Mouse (Mus musculus): ENCODE results near the gene Sf3b6. TPM values are rescaled to one million over a fixed set of nuclear protein-coding genes. Genes with fewer than 3 reads are reported as not detected.

Gene Sf3b6
- polyA plus RNA-seq, 1 experiment from 2014 or later = 80.2 TPM

DNA sequence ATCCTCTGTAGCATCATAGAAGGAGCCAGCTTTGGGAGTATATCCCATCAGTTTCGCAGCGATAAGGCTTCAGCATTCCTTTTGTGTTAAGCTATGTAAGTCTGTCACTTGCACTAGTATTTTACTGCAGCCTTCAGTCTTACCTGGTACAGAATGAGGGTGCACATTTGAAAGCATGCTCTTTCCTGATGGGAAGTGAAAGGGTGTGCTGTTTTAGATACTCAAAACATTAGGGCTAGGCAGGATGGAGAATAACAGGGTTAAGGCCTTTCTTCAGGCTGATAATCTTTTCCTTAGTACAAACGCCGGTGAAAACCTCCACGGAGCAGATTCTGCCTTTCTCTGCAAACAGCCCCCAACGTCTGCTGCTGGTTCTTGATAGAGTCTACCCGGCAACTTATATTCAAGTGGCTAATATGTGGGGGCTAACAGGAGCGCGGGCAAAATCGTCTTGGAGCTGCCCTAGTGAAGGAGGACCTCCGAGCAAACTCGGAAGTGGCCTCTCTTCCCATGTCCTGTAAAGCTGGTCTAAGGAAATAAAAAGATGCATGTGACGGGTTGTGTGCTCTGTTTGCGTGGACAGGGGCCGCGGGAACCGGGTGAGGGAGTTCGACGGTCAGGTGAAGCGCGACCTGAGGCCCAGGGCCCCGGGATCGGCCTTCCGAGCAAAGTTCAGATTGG is 524 bp upstream of the Sf3b6 start:
- no peaks in the 10 kb centered on the region for H3K9me3 ChIP-seq (replicated peaks; ENCODE audit: control insufficient read depth, low read length)
- peaks cover 13% of the 10 kb centered on the region for H3K36me3 ChIP-seq (ENCODE audit: control insufficient read depth, insufficient read depth)
- WGBS (ENCODE audit: insufficient replicate concordance) = 8% methylated on average over 24 of the region's 24 CpGs
- peak overlapping the region; percentile 84 for H3K4me2 ChIP-seq (ENCODE audit: low read depth, low read length)
- peak overlapping the region; percentile 98 for H3K4me3 ChIP-seq (ENCODE audit: low read depth, low read length)
- peaks cover 16% of the 10 kb centered on the region for H3K4me1 ChIP-seq (ENCODE audit: control insufficient read depth, low read depth, low read length)
- H3K27ac ChIP-seq (ENCODE audit: low read length) = peak overlapping the region; percentile 87
- no peaks in the 10 kb centered on the region; the same call in 1 of the 2 replicates for H3K27me3 ChIP-seq (ENCODE audit: control insufficient read depth, insufficient read depth, low read depth, low read length)
- ATAC-seq (ENCODE audit: low read depth) = no peak
- H3K9ac ChIP-seq (ENCODE audit: low read depth, low read length) = peak overlapping the region; percentile 81

GRCm38 (mm10) chr12:4827256-4827655 is 9.9 kb downstream of the Sf3b6 start:
- no peak for ATAC-seq (ENCODE audit: low read depth)
- H3K36me3 ChIP-seq (ENCODE audit: control insufficient read depth, insufficient read depth) = peaks cover 16% of the 10 kb centered on the region
- H3K27ac ChIP-seq (ENCODE audit: low read length) = no peak overlapping the region
- H3K9me3 ChIP-seq (replicated peaks; ENCODE audit: control insufficient read depth, low read length) = no peaks in the 10 kb centered on the region
- H3K4me1 ChIP-seq (ENCODE audit: control insufficient read depth, low read depth, low read length) = no peaks in the 10 kb centered on the region
- no peaks in the 10 kb centered on the region for H3K27me3 ChIP-seq (ENCODE audit: control insufficient read depth, insufficient read depth, low read depth, low read length)
- H3K9ac ChIP-seq (ENCODE audit: low read depth, low read length) = no peak overlapping the region
- H3K4me2 ChIP-seq (ENCODE audit: low read depth, low read length) = no peak overlapping the region
- H3K4me3 ChIP-seq (ENCODE audit: low read depth, low read length) = no peak overlapping the region
- 83% methylated on average over 3 of the region's 3 CpGs for WGBS (ENCODE audit: insufficient replicate concordance)

GRCm38 (mm10) chr12:4836959-4837358 is 19.6 kb downstream of the Sf3b6 start:
- Histone ChIP-seq H3K4me2 (ENCODE audit: low read depth, low read length) (no peak overlapping the region), H3K9ac (ENCODE audit: low read depth, low read length) (no peak overlapping the region), H3K4me1 (ENCODE audit: control insufficient read depth, low read depth, low read length) (peaks cover 14% of the 10 kb centered on the region), H3K27ac (ENCODE audit: low read length) (no peak overlapping the region), H3K9me3 (replicated peaks; ENCODE audit: control insufficient read depth, low read length) (no peaks in the 10 kb centered on the region), H3K27me3 (ENCODE audit: control insufficient read depth, insufficient read depth, low read depth, low read length) (peaks cover 10% of the 10 kb centered on the region), H3K4me3 (ENCODE audit: low read depth, low read length) (no peak overlapping the region), H3K36me3 (ENCODE audit: control insufficient read depth, insufficient read depth) (no peaks in the 10 kb centered on the region; the same call in 1 of the 2 replicates)
- no peak for ATAC-seq (ENCODE audit: low read depth)
- WGBS (ENCODE audit: insufficient replicate concordance) = 47% methylated on average over 4 of the region's 4 CpGs

GRCm38 (mm10) chr12:4840010-4840409 is 22.7 kb downstream of the Sf3b6 start:
- H3K4me1 ChIP-seq (ENCODE audit: control insufficient read depth, low read depth, low read length) = peaks cover 21% of the 10 kb centered on the region
- ATAC-seq (ENCODE audit: low read depth) = no peak
- H3K4me2 ChIP-seq (ENCODE audit: low read depth, low read length) = peak overlapping the region; percentile 96
- H3K36me3 ChIP-seq (ENCODE audit: control insufficient read depth, insufficient read depth) = no peaks in the 10 kb centered on the region
- no peaks in the 10 kb centered on the region for H3K9me3 ChIP-seq (replicated peaks; ENCODE audit: control insufficient read depth, low read length)
- no peak overlapping the region for H3K9ac ChIP-seq (ENCODE audit: low read depth, low read length)
- H3K27me3 ChIP-seq (ENCODE audit: control insufficient read depth, insufficient read depth, low read depth, low read length) = peaks cover 17% of the 10 kb centered on the region
- H3K4me3 ChIP-seq (ENCODE audit: low read depth, low read length) = peak overlapping the region; percentile 73
- WGBS (ENCODE audit: insufficient replicate concordance) = 19% methylated on average over 6 of the region's 6 CpGs
- H3K27ac ChIP-seq (ENCODE audit: low read length) = no peak overlapping the region

GRCm38 (mm10) chr12:4840741-4841140 is 23.4 kb downstream of the Sf3b6 start:
- peak overlapping the region; percentile 67 for H3K9ac ChIP-seq (ENCODE audit: low read depth, low read length)
- H3K36me3 ChIP-seq (ENCODE audit: control insufficient read depth, insufficient read depth) = no peaks in the 10 kb centered on the region
- H3K27me3 ChIP-seq (ENCODE audit: control insufficient read depth, insufficient read depth, low read depth, low read length) = peaks cover 17% of the 10 kb centered on the region
- H3K4me3 ChIP-seq (ENCODE audit: low read depth, low read length) = peak overlapping the region; percentile 73
- peaks cover 21% of the 10 kb centered on the region for H3K4me1 ChIP-seq (ENCODE audit: control insufficient read depth, low read depth, low read length)
- no peak for ATAC-seq (ENCODE audit: low read depth)
- H3K4me2 ChIP-seq (ENCODE audit: low read depth, low read length) = peak overlapping the region; percentile 96
- WGBS (ENCODE audit: insufficient replicate concordance) = 2% methylated on average over 11 of the region's 11 CpGs
- no peak overlapping the region for H3K27ac ChIP-seq (ENCODE audit: low read length)
- H3K9me3 ChIP-seq (replicated peaks; ENCODE audit: control insufficient read depth, low read length) = no peaks in the 10 kb centered on the region

DNA sequence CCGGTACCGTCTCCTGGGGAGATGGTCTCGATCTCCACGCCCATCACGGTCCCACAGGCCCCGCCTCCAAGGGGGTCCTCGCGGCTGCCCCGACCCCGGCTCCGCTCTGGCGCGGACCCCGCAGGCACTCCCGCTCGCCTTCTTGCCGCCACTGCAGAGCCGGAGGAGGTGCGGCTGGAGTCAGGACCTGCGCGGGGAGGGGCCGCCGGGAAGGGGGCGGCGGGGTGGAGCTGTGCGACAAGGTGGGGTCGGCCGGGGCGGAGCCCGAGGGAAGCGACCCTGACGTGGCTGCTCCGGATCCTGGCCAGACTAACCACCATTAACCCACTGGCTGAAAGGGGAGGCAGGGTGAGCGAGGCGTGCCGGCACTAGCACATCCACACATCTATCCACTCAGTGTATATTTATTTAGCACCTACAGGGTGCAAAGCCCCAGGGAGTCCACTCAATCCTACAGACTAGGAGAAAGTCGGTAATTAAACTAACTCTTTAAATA is 24.1 kb downstream of the Sf3b6 start, which contains the start of gene Fkbp1b:
Fkbp1b (minus strand) TSS at position 200 of the 496 bp plus-strand sequence.
- WGBS (ENCODE audit: insufficient replicate concordance) = under 1% methylated on average over 37 of the region's 37 CpGs
- H3K9me3 ChIP-seq (replicated peaks; ENCODE audit: control insufficient read depth, low read length) = no peaks in the 10 kb centered on the region
- H3K27ac ChIP-seq (ENCODE audit: low read length) = no peak within 1 kb of the TSS
- ATAC-seq (ENCODE audit: low read depth) = peak; percentile 53
- peaks cover 17% of the 10 kb centered on the region for H3K27me3 ChIP-seq (ENCODE audit: control insufficient read depth, insufficient read depth, low read depth, low read length)
- no peaks in the 10 kb centered on the region for H3K36me3 ChIP-seq (ENCODE audit: control insufficient read depth, insufficient read depth)
- peak within 1 kb of the TSS; percentile 96 for H3K4me2 ChIP-seq (ENCODE audit: low read depth, low read length)
- peak within 1 kb of the TSS; percentile 73 for H3K4me3 ChIP-seq (ENCODE audit: low read depth, low read length)
- H3K9ac ChIP-seq (ENCODE audit: low read depth, low read length) = peak within 1 kb of the TSS; percentile 67
- H3K4me1 ChIP-seq (ENCODE audit: control insufficient read depth, low read depth, low read length) = peaks cover 21% of the 10 kb centered on the region

DNA sequence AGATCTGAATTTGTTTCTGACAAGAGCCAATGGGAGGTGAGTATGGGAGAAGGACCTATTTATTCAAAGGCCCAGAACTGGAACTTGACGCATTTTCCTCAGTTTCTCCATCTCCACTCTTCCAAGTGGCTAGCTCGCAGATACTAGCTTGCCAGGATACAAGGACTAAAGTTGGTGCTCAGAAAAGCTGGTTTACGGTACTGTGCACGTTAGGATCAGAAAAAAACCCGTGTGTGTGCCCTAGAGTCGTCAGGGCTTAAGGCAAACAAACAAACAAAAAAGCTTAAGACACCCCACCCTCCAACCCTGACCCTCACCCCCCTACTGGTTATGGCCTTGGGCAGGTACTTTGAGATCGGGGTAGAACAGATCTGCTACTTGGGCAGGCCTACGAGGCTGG is 25.1 kb downstream of the Sf3b6 start:
- H3K27ac ChIP-seq (ENCODE audit: low read length) = no peak overlapping the region
- H3K9ac ChIP-seq (ENCODE audit: low read depth, low read length) = no peak overlapping the region
- H3K36me3 ChIP-seq (ENCODE audit: control insufficient read depth, insufficient read depth) = no peaks in the 10 kb centered on the region
- ATAC-seq (ENCODE audit: low read depth) = no peak
- peaks cover 17% of the 10 kb centered on the region for H3K27me3 ChIP-seq (ENCODE audit: control insufficient read depth, insufficient read depth, low read depth, low read length)
- no peak overlapping the region for H3K4me3 ChIP-seq (ENCODE audit: low read depth, low read length)
- H3K4me2 ChIP-seq (ENCODE audit: low read depth, low read length) = no peak overlapping the region
- H3K4me1 ChIP-seq (ENCODE audit: control insufficient read depth, low read depth, low read length) = peaks cover 21% of the 10 kb centered on the region
- H3K9me3 ChIP-seq (replicated peaks; ENCODE audit: control insufficient read depth, low read length) = no peaks in the 10 kb centered on the region
- WGBS (ENCODE audit: insufficient replicate concordance) = 77% methylated on average over 8 of the region's 8 CpGs

DNA sequence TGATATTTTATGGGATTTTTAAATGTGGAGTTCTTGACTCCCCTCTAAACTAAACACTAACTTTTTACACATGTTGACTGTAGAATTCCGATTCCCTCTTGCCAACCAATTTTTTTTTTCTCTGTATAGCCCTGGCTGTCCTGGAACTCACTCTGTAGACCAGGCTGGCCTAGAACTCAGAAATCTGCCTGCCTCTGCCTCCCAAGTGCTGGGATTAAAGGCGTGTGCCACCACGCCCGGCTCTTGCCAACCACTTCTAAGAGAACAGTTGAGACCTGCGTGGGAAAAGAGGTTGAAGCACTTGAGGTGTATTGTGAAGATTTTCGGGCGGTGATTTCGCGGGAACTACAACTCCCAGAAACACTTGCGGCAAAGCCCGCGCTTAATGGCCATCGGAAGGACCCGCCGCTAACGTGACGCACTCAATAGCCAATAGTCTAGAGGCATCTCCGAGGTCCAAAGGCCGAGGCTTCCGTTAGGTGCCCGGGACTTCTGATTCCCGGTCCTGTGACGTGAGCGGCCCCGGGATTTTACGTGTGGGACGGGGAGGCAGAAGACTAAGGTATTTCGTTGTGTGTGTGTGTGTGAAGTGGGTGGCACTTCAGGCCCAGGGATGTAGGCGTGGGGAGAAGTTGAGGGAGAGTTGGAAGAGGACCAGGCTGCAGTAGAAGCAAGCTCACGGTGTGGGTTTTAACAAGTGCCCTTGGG is 25.7 kb downstream of the Sf3b6 start, which contains the start of gene Wdcp:
Wdcp (plus strand) TSS at position 414 of the 708 bp plus-strand sequence.
- Histone ChIP-seq H3K27ac (ENCODE audit: low read length) (peak within 1 kb of the TSS; percentile 22), H3K9ac (ENCODE audit: low read depth, low read length) (peak within 1 kb of the TSS; percentile 73), H3K4me3 (ENCODE audit: low read depth, low read length) (peak within 1 kb of the TSS; percentile 72), H3K4me1 (ENCODE audit: control insufficient read depth, low read depth, low read length) (peaks cover 21% of the 10 kb centered on the region), H3K9me3 (replicated peaks; ENCODE audit: control insufficient read depth, low read length) (no peaks in the 10 kb centered on the region), H3K27me3 (ENCODE audit: control insufficient read depth, insufficient read depth, low read depth, low read length) (peaks cover 17% of the 10 kb centered on the region), H3K36me3 (ENCODE audit: control insufficient read depth, insufficient read depth) (no peaks in the 10 kb centered on the region), H3K4me2 (ENCODE audit: low read depth, low read length) (peak within 1 kb of the TSS; percentile 78)
- WGBS (ENCODE audit: insufficient replicate concordance) = under 1% methylated on average over 30 of the region's 30 CpGs
- peak; percentile 93 for ATAC-seq (ENCODE audit: low read depth)

DNA sequence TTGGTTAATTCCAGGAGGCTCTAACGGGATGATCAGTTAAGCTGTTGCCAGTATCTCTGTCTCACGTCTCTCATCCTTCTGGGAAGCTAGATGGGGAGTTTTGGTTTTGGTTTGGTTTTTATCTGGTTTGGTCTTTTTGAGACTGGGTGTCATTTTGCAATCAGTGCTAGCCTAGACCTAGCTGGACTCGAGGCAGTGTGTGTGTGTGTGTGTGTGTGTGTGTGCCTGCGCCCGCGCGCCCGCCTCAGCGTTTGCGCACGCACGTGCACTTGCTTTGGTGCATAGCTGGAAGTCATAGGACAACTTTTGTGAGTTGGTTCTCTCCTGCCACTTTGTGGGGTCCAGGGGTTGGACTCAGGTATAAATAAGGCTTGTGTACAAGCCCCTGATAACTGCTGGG is 26.4 kb downstream of the Sf3b6 start:
- WGBS (ENCODE audit: insufficient replicate concordance) = under 1% methylated on average over 12 of the region's 12 CpGs
- Histone ChIP-seq H3K4me3 (ENCODE audit: low read depth, low read length) (peak overlapping the region; percentile 72), H3K4me2 (ENCODE audit: low read depth, low read length) (peak overlapping the region; percentile 78), H3K36me3 (ENCODE audit: control insufficient read depth, insufficient read depth) (no peaks in the 10 kb centered on the region), H3K9me3 (replicated peaks; ENCODE audit: control insufficient read depth, low read length) (no peaks in the 10 kb centered on the region), H3K9ac (ENCODE audit: low read depth, low read length) (peak overlapping the region; percentile 73), H3K27ac (ENCODE audit: low read length) (peak overlapping the region; percentile 22), H3K4me1 (ENCODE audit: control insufficient read depth, low read depth, low read length) (peaks cover 21% of the 10 kb centered on the region), H3K27me3 (ENCODE audit: control insufficient read depth, insufficient read depth, low read depth, low read length) (peaks cover 17% of the 10 kb centered on the region)
- ATAC-seq (ENCODE audit: low read depth) = peak; percentile 61

Data from liver, embryonic 16.5 days (tissue).